Mouse (Mus musculus) bone marrow, adult 2 months (tissue): Measurements from ENCODE around the gene Gm17655.

Experiments
- CTCF ChIP-seq: fragments of 200-500 bp; IDR thresholded peaks from 2 replicates; pipeline ENCODE4 v1.5.1; 2011; ENCODE audit warnings: low read length, control low read depth; ENCODE audit not compliant: control insufficient read depth, insufficient read depth
- POLR2A ChIP-seq: fragments of 200-500 bp; IDR thresholded peaks from 2 replicates; pipeline ENCODE4 v1.6.1; 2011; ENCODE audit warnings: low read depth, mild to moderate bottlenecking, control low read depth, low read length, borderline replicate concordance; ENCODE audit not compliant: control insufficient read depth

- no peak for TF ChIP-seq POLR2A
- TF ChIP-seq CTCF = no peak
Measured at GRCm38 (mm10) chr5:110082961-110083360, 10.6 kb upstream of the Gm17655 start.
